Comparison of ENCODE assay signal across 9 mouse cellular contexts in the genomic region with DNA sequence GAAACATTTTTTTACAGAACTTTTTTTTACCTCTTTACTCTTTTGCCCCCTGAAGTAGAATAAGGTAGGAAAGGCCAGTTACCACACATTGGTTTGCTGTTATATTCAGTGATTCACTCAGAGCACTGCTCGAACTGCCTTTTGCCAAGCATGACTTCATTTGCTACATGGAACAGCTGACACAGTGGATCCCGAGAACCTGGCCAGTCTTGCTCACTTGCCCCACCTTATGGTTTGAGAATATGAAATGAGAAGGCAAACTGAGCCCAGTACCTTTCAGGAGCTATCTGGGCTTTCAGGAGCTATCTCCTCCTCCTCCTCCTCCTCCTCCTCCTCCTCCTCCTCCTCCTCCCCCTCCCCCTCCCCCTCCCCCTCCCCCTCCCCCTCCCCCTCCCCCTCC. TPM values are rescaled to one million over a fixed set of nuclear protein-coding genes. Genes with fewer than 3 reads are reported as not detected.
DNase-seq lines count a peak whose midpoint lies in the region; ATAC-seq lines count a peak whose summit lies in the region.
"Had no signal": no experiment of that assay in that cellular context is flagged by ENCODE, and none has a peak within 500 bp of the region (broad histone marks: within the 10 kb centered on the region; RNA-seq: fewer than 3 reads in every experiment).

No protein-coding gene starts in this region.

- DNase-seq in frontal cortex, postnatal 14 days (ENCODE audit: low spot score in 2 of 2) = no peak
- DNase-seq in right cerebral cortex, adult 18-20 months = peak; percentile 29
- DNase-seq in right cerebral cortex, postnatal 14 days = no peak
- peak; percentile 45 for DNase-seq in embryonic facial prominence, embryonic 14.5 days (ENCODE audit: low spot score)
- peak; percentile 20 for DNase-seq in lung, postnatal 25 days (ENCODE audit: low spot score)
- no peak for DNase-seq in thymus, postnatal 36 days

- H3K27ac ChIP-seq in embryonic facial prominence, embryonic 14.5 days (replicated peaks; ENCODE audit: low read depth, low read length) = no peak overlapping the region
- no peak overlapping the region for H3K27ac ChIP-seq in hindbrain, embryonic 13.5 days
- H3K27ac ChIP-seq: liver, embryonic 15.5 days had no signal

- no peaks in the 10 kb centered on the region for H3K27me3 ChIP-seq in embryonic facial prominence, embryonic 14.5 days (replicated peaks; ENCODE audit: control insufficient read depth, insufficient read depth, low read length)
- no peaks in the 10 kb centered on the region for H3K27me3 ChIP-seq in hindbrain, embryonic 13.5 days
- H3K27me3 ChIP-seq: liver, embryonic 15.5 days had no signal

- H3K9me3 ChIP-seq in embryonic facial prominence, embryonic 14.5 days (ENCODE audit: control insufficient read depth, low read length) = no peaks in the 10 kb centered on the region
- H3K9me3 ChIP-seq in hindbrain, embryonic 13.5 days = no peaks in the 10 kb centered on the region
- H3K9me3 ChIP-seq: liver, embryonic 15.5 days had no signal

- peak; percentile 64; the same call in 1 of the 2 replicates for ATAC-seq in frontal cortex, adult (ENCODE audit: low TSS enrichment)
- no peak for ATAC-seq in embryonic facial prominence, embryonic 14.5 days (ENCODE audit: low read depth)
- no peak for ATAC-seq in hindbrain, embryonic 13.5 days (ENCODE audit: low FRiP score)

- H3K4me3 ChIP-seq in embryonic facial prominence, embryonic 14.5 days (ENCODE audit: low read depth, low read length) = no peak overlapping the region
- no peak overlapping the region for H3K4me3 ChIP-seq in hindbrain, embryonic 13.5 days
- H3K4me3 ChIP-seq: liver, embryonic 15.5 days had no signal

- H3K36me3 ChIP-seq in embryonic facial prominence, embryonic 14.5 days (ENCODE audit: control insufficient read depth, insufficient read depth, low read length) = peaks cover 20% of the 10 kb centered on the region; the same call in 1 of the 2 replicates
- peaks cover 21% of the 10 kb centered on the region for H3K36me3 ChIP-seq in hindbrain, embryonic 13.5 days

- no peak overlapping the region for H3K9ac ChIP-seq in embryonic facial prominence, embryonic 14.5 days (ENCODE audit: low read depth, low read length)
- no peak overlapping the region for H3K9ac ChIP-seq in hindbrain, embryonic 13.5 days
- H3K9ac ChIP-seq: liver, embryonic 15.5 days had no signal

- no peak overlapping the region for H3K4me2 ChIP-seq in embryonic facial prominence, embryonic 14.5 days (ENCODE audit: low read depth, low read length)
- H3K4me2 ChIP-seq in hindbrain, embryonic 13.5 days = no peak overlapping the region
- H3K4me2 ChIP-seq: liver, embryonic 15.5 days had no signal

- WGBS in embryonic facial prominence, embryonic 14.5 days = 50% methylated on average over 2 of the region's 2 CpGs
- WGBS in hindbrain, embryonic 13.5 days = 47% methylated on average over 2 of the region's 2 CpGs

- H3K4me1 ChIP-seq in embryonic facial prominence, embryonic 14.5 days (ENCODE audit: control insufficient read depth, insufficient read depth, low read length) = no peaks in the 10 kb centered on the region
- no peaks in the 10 kb centered on the region for H3K4me1 ChIP-seq in hindbrain, embryonic 13.5 days (replicated peaks)

RNA-seq across cellular contexts. Expression of a gene that starts 22.2 kb away (rescaled TPM):
- polyA plus RNA-seq in embryonic facial prominence, embryonic 14.5 days (2014; fragmentation: Nextera tagmentation; extraction: Ambion mirVana) = 27.3 and 32.2 TPM in 2 replicates
- polyA plus RNA-seq in hindbrain, embryonic 13.5 days (2015; fragmentation: Nextera tagmentation; extraction: Ambion mirVana) = 82.8 and 87.3 TPM in 2 replicates

RNA-seq across cellular contexts. Expression of a gene that starts 37.3 kb away (rescaled TPM):
- 11.4 and 13.1 TPM in 2 replicates for polyA plus RNA-seq in embryonic facial prominence, embryonic 14.5 days (2014; fragmentation: Nextera tagmentation; extraction: Ambion mirVana)
- polyA plus RNA-seq in hindbrain, embryonic 13.5 days (2015; fragmentation: Nextera tagmentation; extraction: Ambion mirVana) = 75.1 and 86.5 TPM in 2 replicates

RNA-seq across cellular contexts. Expression of a gene that starts 53.0 kb away (rescaled TPM):
- polyA plus RNA-seq in embryonic facial prominence, embryonic 14.5 days (2014; fragmentation: Nextera tagmentation; extraction: Ambion mirVana) = 158 and 169 TPM in 2 replicates
- 99.2 and 104 TPM in 2 replicates for polyA plus RNA-seq in hindbrain, embryonic 13.5 days (2015; fragmentation: Nextera tagmentation; extraction: Ambion mirVana)

Comparison
In these comparisons a context has a peak if more than half of its experiments do, and no peak if none do; other contexts are left out.
1. DNase-seq: peak in right cerebral cortex, adult 18-20 months (single experiment), embryonic facial prominence, embryonic 14.5 days (single experiment) and lung, postnatal 25 days (single experiment); none in frontal cortex, postnatal 14 days (0 of 2), right cerebral cortex, postnatal 14 days (single experiment) and thymus, postnatal 36 days (0 of 2).